Mouse (Mus musculus): Measurements from ENCODE around the gene Ghsr. TPM values are rescaled to one million over a fixed set of nuclear protein-coding genes. Genes with fewer than 3 reads are reported as not detected.

Ghsr gene
- not detected in 2 replicates for total RNA-seq (2023)

GRCm38 (mm10) chr3:27371276-27371621, at the start of gene Ghsr:
Gene Ghsr (plus strand): TSS chr3:27371351.

Other genes with a start within 250 kb of the Ghsr start
- gene Ect2, start 217.5 kb upstream of the Ghsr start, total RNA-seq (2023) = 25.6 and 41.9 TPM in 2 replicates
- gene Nceh1, start 188.4 kb upstream of the Ghsr start, total RNA-seq (2023) = 29.3 and 40.5 TPM in 2 replicates
- 0.19 and 0.43 TPM in 2 replicates for gene Tnfsf10, start 54.3 kb upstream of the Ghsr start, total RNA-seq (2023)

Data from neutrophil, adult 65 days (primary cell).